Mouse (Mus musculus): Measurements from ENCODE around the gene Olfr702. TPM values are rescaled to one million over a fixed set of nuclear protein-coding genes. Genes with fewer than 3 reads are reported as not detected.

The Olfr702 gene
- polyA plus RNA-seq (2012; rRNA removed): not detected in 2 replicates

GRCm38 (mm10) chr7:106833793-106834192 lies at the start of gene Olfr702:
Gene Olfr702 (minus strand): TSS chr7:106833893.
- H3K27ac ChIP-seq (ENCODE audit: insufficient read depth, low read depth, low read length): no peak within 1 kb of the TSS
- TF ChIP-seq POLR2A (IDR thresholded peaks at IDR 0.05; ENCODE audit: low read depth, low read length) (no peak), CTCF (IDR thresholded peaks at IDR 0.05; ENCODE audit: extremely low read depth, insufficient read length, insufficient replicate concordance, low read depth, low read length) (no peak)
- H3K27me3 ChIP-seq (ENCODE audit: control insufficient read depth, insufficient read depth, low read length): no peaks in the 10 kb centered on the region

GRCm38 (mm10) chr7:106876791-106877190 lies 43.1 kb upstream of the Olfr702 start, which contains the start of gene Olfr705:
Gene Olfr705 (minus strand): TSS chr7:106876891.
- H3K27me3 ChIP-seq (ENCODE audit: control insufficient read depth, insufficient read depth, low read length): no peaks in the 10 kb centered on the region
- no peak within 1 kb of the TSS for H3K27ac ChIP-seq (ENCODE audit: insufficient read depth, low read depth, low read length)
- H3K4me1 ChIP-seq (ENCODE audit: control insufficient read depth, insufficient read depth, insufficient read length, low read length): no peaks in the 10 kb centered on the region
- WGBS: 80% methylated on average over 3 of the region's 3 CpGs
- no peak within 1 kb of the TSS for H3K4me3 ChIP-seq (ENCODE audit: low read depth, low read length)
- H3K36me3 ChIP-seq (ENCODE audit: control insufficient read depth, insufficient read depth, low read length): no peaks in the 10 kb centered on the region
- TF ChIP-seq POLR2A (IDR thresholded peaks at IDR 0.05; ENCODE audit: low read depth, low read length) (no peak), CTCF (IDR thresholded peaks at IDR 0.05; ENCODE audit: extremely low read depth, insufficient read length, insufficient replicate concordance, low read depth, low read length) (no peak)

More at GRCm38 (mm10) chr7:106833793-106834192, at the start of gene Olfr702:
- Histone ChIP-seq H3K36me3 (ENCODE audit: control insufficient read depth, insufficient read depth, low read length) (no peaks in the 10 kb centered on the region), H3K4me1 (ENCODE audit: control insufficient read depth, insufficient read depth, insufficient read length, low read length) (no peaks in the 10 kb centered on the region), H3K4me3 (ENCODE audit: low read depth, low read length) (no peak within 1 kb of the TSS)

- no peaks in the 10 kb centered on the region for H3K4me1 ChIP-seq (ENCODE audit: control insufficient read depth, insufficient read depth, insufficient read length, low read length)
- H3K4me3 ChIP-seq (ENCODE audit: low read depth, low read length): no peak within 1 kb of the TSS
- TF ChIP-seq CTCF (IDR thresholded peaks at IDR 0.05; ENCODE audit: extremely low read depth, insufficient read length, insufficient replicate concordance, low read depth, low read length): no peak
- no peaks in the 10 kb centered on the region for H3K36me3 ChIP-seq (ENCODE audit: control insufficient read depth, insufficient read depth, low read length)
- no peak within 1 kb of the TSS for H3K27ac ChIP-seq (ENCODE audit: insufficient read depth, low read depth, low read length)
- H3K27me3 ChIP-seq (ENCODE audit: control insufficient read depth, insufficient read depth, low read length): no peaks in the 10 kb centered on the region
Observed at GRCm38 (mm10) chr7:106862885-106863284, 29.2 kb upstream of the Olfr702 start, which contains the start of gene Olfr704. Gene Olfr704 (plus strand): TSS chr7:106863185.

- Histone ChIP-seq H3K27me3 (ENCODE audit: control insufficient read depth, insufficient read depth, low read length) (no peaks in the 10 kb centered on the region), H3K4me1 (ENCODE audit: control insufficient read depth, insufficient read depth, insufficient read length, low read length) (no peaks in the 10 kb centered on the region), H3K4me3 (ENCODE audit: low read depth, low read length) (no peak within 1 kb of the TSS), H3K27ac (ENCODE audit: insufficient read depth, low read depth, low read length) (no peak within 1 kb of the TSS), H3K36me3 (ENCODE audit: control insufficient read depth, insufficient read depth, low read length) (no peaks in the 10 kb centered on the region)
- whole genome bisulfite sequencing: 21% methylated on average over 2 of the region's 2 CpGs
- TF ChIP-seq POLR2A (IDR thresholded peaks at IDR 0.05; ENCODE audit: low read depth, low read length) (no peak), CTCF (IDR thresholded peaks at IDR 0.05; ENCODE audit: extremely low read depth, insufficient read length, insufficient replicate concordance, low read depth, low read length) (no peak)
Observed at GRCm38 (mm10) chr7:106843060-106843459, 9.4 kb upstream of the Olfr702 start, which contains the start of gene Olfr703. Gene Olfr703 (plus strand): TSS chr7:106843360.

GRCm38 (mm10) chr7:106818414-106818813 lies 15.3 kb downstream of the Olfr702 start:
- Histone ChIP-seq H3K36me3 (ENCODE audit: control insufficient read depth, insufficient read depth, low read length) (no peaks in the 10 kb centered on the region), H3K4me1 (ENCODE audit: control insufficient read depth, insufficient read depth, insufficient read length, low read length) (no peaks in the 10 kb centered on the region)
- no peak for TF ChIP-seq POLR2A (IDR thresholded peaks at IDR 0.05; ENCODE audit: low read depth, low read length)
- TF ChIP-seq CTCF (IDR thresholded peaks at IDR 0.05; ENCODE audit: extremely low read depth, insufficient read length, insufficient replicate concordance, low read depth, low read length): no peak

DNA sequence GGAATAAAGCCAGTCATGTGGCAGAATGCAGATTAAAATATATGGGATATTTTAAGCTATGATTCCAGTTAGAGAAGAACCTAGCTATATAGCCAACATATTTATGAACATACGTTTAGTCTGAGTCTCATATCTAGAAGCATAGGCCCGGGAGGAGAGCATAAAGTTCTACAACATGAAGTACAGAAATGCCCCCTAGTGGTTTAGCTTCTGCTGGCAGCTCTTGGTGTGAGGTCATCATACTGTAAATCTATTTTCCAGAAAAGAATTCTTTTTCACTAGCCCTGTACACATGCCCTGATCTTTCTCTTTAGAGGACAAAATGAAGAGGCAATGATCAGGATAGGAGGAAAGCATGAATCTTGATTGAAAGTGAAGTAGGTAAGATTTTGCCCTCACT lies 17.9 kb downstream of the Olfr702 start:
- no peak overlapping the region for H3K4me3 ChIP-seq (ENCODE audit: low read depth, low read length)
- 12% methylated on average over 2 of the region's 2 CpGs for WGBS
- no peaks in the 10 kb centered on the region for H3K27me3 ChIP-seq (ENCODE audit: control insufficient read depth, insufficient read depth, low read length)
- H3K27ac ChIP-seq (ENCODE audit: insufficient read depth, low read depth, low read length): no peak overlapping the region
- H3K4me1 ChIP-seq (ENCODE audit: control insufficient read depth, insufficient read depth, insufficient read length, low read length): no peaks in the 10 kb centered on the region
- no peak for TF ChIP-seq POLR2A (IDR thresholded peaks at IDR 0.05; ENCODE audit: low read depth, low read length)
- no peak for TF ChIP-seq CTCF (IDR thresholded peaks at IDR 0.05; ENCODE audit: extremely low read depth, insufficient read length, insufficient replicate concordance, low read depth, low read length)
- no peaks in the 10 kb centered on the region for H3K36me3 ChIP-seq (ENCODE audit: control insufficient read depth, insufficient read depth, low read length)

More at GRCm38 (mm10) chr7:106818414-106818813, 15.3 kb downstream of the Olfr702 start:
- Histone ChIP-seq H3K27me3 (ENCODE audit: control insufficient read depth, insufficient read depth, low read length) (no peaks in the 10 kb centered on the region), H3K27ac (ENCODE audit: insufficient read depth, low read depth, low read length) (no peak overlapping the region), H3K4me3 (ENCODE audit: low read depth, low read length) (no peak overlapping the region)

DNA sequence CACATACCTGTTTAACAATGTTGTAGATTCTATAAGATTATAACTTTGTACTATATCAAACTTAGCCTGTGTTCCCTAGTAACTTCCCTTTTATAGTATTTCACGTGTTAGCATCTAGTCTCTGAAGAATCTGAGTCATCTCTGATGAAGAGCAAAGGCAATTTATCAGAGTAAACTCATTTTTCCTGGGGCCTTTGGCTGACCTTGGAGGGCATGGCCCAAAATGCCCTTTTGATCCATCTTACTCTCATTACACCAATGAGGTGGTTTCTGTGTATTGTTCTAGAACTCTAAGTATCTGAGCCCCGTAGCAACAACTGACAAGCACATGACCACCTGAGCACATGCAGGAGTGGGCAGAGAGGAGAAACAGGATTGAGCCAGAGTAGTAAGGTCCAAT lies 19.9 kb downstream of the Olfr702 start, which contains the start of gene Olfr701:
Olfr701 (plus strand) TSS at position 301 of the 400 bp plus-strand sequence.
- H3K4me3 ChIP-seq (ENCODE audit: low read depth, low read length): no peak within 1 kb of the TSS
- no peak within 1 kb of the TSS for H3K27ac ChIP-seq (ENCODE audit: insufficient read depth, low read depth, low read length)
- WGBS: 37% methylated on average over 2 of the region's 2 CpGs
- H3K27me3 ChIP-seq (ENCODE audit: control insufficient read depth, insufficient read depth, low read length): no peaks in the 10 kb centered on the region
- no peaks in the 10 kb centered on the region for H3K36me3 ChIP-seq (ENCODE audit: control insufficient read depth, insufficient read depth, low read length)
- TF ChIP-seq CTCF (IDR thresholded peaks at IDR 0.05; ENCODE audit: extremely low read depth, insufficient read length, insufficient replicate concordance, low read depth, low read length): no peak
- no peak for TF ChIP-seq POLR2A (IDR thresholded peaks at IDR 0.05; ENCODE audit: low read depth, low read length)
- H3K4me1 ChIP-seq (ENCODE audit: control insufficient read depth, insufficient read depth, insufficient read length, low read length): no peaks in the 10 kb centered on the region

Measured in small intestine, adult 2 months (tissue).